Mouse (Mus musculus): ENCODE measurements around the gene Lmod2.

Gene Lmod2

DNA sequence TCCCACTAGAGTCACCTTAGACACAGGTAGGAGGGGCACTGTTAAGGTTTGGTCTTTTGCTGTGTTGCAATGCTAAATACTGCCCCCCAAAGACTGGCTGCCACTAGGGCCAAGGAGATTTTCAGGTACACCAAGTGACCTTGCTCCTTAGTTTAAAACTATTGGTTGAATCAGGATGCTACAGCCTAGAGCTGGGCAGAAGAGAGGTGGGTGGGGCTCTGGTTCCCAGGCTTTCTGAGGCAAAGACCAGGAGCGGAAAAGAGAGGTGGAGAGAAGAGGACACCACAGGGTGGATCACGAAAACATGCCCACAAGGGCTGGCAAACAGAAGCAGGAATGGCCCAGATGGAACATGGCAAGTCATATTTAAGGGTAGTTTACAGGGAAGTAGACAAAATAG, 44.6 kb downstream of the Lmod2 start:
- DNase-seq (ENCODE audit: low read depth, low spot score), result no peak

GRCm38 (mm10) chr6:24642960-24643359, 45.4 kb downstream of the Lmod2 start:
- DNase-seq (ENCODE audit: low read depth, low spot score), result no peak

DNA sequence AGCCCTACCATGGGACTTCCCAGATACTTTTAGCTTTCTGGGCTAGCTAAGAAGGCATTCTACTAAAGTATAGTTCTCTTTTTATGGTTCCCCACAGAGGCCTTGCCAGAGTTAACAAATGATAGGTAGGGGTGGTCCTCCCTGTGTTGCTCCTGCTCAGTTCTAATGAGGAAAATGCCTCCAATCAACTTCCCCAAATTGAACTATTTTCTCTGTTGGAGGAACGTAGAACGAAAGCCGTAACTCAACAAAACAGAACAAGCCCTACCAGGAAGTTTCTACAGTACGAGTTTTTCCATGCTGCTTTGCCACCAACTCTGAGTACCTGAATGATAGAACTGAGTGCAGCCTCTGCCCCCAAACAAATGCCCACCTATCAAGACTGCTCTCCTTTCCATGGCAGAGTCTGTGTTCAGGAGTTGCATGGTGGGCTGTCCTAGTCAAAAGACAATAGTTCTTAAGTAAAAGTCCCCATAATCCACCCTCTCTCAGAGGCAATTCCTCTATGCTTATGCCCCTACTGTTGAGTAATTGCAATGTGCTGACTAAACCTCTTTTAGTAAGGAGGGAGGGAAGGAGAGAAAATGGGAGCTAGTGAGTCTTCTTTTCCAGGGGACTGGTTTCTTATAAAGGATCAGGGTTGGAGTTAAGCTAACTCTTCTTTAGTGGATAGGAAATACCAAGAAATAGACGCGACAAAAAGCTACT, 47.9 kb downstream of the Lmod2 start:
- DNase-seq (ENCODE audit: low read depth, low spot score), result no peak

DNA sequence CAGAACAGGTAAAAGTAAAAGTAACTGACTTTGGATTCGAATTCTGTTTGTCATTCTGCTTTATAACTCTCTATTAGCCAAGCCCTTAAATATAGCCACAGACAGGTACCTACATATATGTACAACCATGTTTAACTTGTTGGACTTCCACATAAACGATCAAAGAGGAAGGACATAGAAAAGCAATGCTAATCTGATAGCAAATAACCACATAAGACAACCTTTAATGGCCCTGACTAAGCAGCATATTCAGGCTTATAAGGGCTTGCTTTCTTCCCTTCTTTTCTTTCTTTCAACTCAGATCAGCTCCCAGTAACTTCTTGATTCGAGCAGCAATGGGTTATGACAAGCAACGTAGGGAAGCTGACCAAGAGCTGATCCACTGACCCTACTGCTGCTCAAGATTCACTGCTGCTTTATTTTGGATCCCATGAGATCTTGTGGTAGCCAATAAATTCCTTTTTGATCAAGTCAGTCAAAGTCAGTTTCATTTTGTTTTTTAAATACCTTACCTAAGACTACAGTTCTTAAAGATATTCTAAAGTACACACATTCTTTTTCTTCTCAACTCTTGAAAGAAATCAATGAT, 49.6 kb downstream of the Lmod2 start:
- no peak for DNase-seq (ENCODE audit: low read depth, low spot score)

- no peak for DNase-seq (ENCODE audit: low read depth, low spot score)
Measured at GRCm38 (mm10) chr6:24648403-24648802, 50.8 kb downstream of the Lmod2 start.

- no peak for DNase-seq (ENCODE audit: low read depth, low spot score)
Measured at GRCm38 (mm10) chr6:24650719-24651118, 53.2 kb downstream of the Lmod2 start.

- no peak for DNase-seq (ENCODE audit: low read depth, low spot score)
Measured at GRCm38 (mm10) chr6:24651538-24651937, 54.0 kb downstream of the Lmod2 start.
